8 mouse cellular contexts compared by ENCODE assay signal in the genomic region with DNA sequence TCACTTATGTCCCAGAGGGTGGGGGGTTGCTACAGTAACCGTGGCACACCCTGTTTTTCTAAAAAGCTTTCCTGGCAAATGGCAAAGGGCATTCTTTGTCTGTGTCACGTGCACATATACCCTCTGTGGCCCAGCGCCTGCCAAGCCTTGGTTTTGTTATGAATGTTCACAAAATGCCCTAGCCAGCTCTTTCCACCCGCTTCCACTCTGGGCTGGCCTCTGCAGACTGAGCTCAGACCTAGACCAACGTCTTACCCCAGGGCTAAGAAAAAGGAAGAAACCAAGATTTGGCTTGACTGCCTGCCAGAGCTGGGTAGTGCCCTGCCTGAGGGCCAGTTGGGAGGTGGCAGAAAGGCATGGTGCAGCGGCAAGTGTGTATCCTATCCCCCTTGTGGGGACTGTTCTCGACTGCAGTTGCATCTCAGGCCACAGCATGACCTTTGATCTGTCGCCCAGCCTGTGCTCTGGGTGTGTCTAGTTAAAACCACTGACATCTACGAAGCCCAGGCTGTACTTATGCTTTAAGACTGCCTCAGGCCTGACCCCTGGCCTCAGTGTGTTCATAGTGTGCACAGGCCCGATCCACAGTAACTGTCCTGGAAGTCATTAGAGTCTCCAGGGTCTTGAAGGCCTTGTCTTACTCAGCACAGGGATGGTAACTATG. TPM values are rescaled to one million over a fixed set of nuclear protein-coding genes. Genes with fewer than 3 reads are reported as not detected.
DNase-seq lines count a peak whose midpoint lies in the region; ATAC-seq lines count a peak whose summit lies in the region.
"Had no signal": no experiment of that assay in that cellular context is flagged by ENCODE, and none has a peak within 500 bp of the region (broad histone marks: within the 10 kb centered on the region; RNA-seq: fewer than 3 reads in every experiment).

No protein-coding gene starts in this region.

- DNase-seq in limb, embryonic 10.5 days (ENCODE audit: low spot score), result no peak
- peak; percentile 33 for DNase-seq in R1 (ENCODE audit: low read depth, low spot score)
- DNase-seq in fibroblast of lung, adult 2 months (ENCODE audit: low read depth), result peak; percentile 77
- DNase-seq in thymus, postnatal 10 days (ENCODE audit: low spot score in 2 of 2), result no peak

- no peaks in the 10 kb centered on the region for H3K27me3 ChIP-seq in limb, embryonic 15.5 days
- H3K27me3 ChIP-seq in limb, embryonic 10.5 days (ENCODE audit: low read depth, poor library complexity, severe bottlenecking), result no peaks in the 10 kb centered on the region
- no peaks in the 10 kb centered on the region for H3K27me3 ChIP-seq in lung, embryonic 16.5 days (ENCODE audit: control insufficient read depth, insufficient read depth, low read depth, low read length)
- H3K27me3 ChIP-seq: embryonic facial prominence, embryonic 12.5 days had no signal

- no peak overlapping the region for H3K9ac ChIP-seq in limb, embryonic 15.5 days
- H3K9ac ChIP-seq in lung, embryonic 16.5 days (ENCODE audit: low read length), result no peak overlapping the region
- H3K9ac ChIP-seq: embryonic facial prominence, embryonic 12.5 days had no signal

- H3K4me1 ChIP-seq in limb, embryonic 15.5 days, result peaks cover 15% of the 10 kb centered on the region
- peaks cover 11% of the 10 kb centered on the region; the same call in 1 of the 2 replicates for H3K4me1 ChIP-seq in limb, embryonic 10.5 days
- H3K4me1 ChIP-seq in lung, embryonic 16.5 days (replicated peaks; ENCODE audit: control insufficient read depth, insufficient read depth, low read length), result 0 out of 2 replicates have a peak, but pooled peaks cover 3% of the 10 kb centered on the region

- H3K36me3 ChIP-seq in limb, embryonic 15.5 days, result peaks cover 67% of the 10 kb centered on the region
- peaks cover 97% of the 10 kb centered on the region for H3K36me3 ChIP-seq in limb, embryonic 10.5 days
- H3K36me3 ChIP-seq in lung, embryonic 16.5 days (ENCODE audit: control insufficient read depth, insufficient read depth, low read length), result peaks cover 22% of the 10 kb centered on the region

- no peaks in the 10 kb centered on the region for H3K9me3 ChIP-seq in limb, embryonic 15.5 days
- no peaks in the 10 kb centered on the region for H3K9me3 ChIP-seq in limb, embryonic 10.5 days (replicated peaks)
- H3K9me3 ChIP-seq in lung, embryonic 16.5 days (ENCODE audit: control insufficient read depth, low read length), result no peaks in the 10 kb centered on the region
- H3K9me3 ChIP-seq: embryonic facial prominence, embryonic 12.5 days had no signal

- H3K4me2 ChIP-seq in limb, embryonic 15.5 days, result no peak overlapping the region
- no peak overlapping the region for H3K4me2 ChIP-seq in lung, embryonic 16.5 days (ENCODE audit: low read depth, low read length)
- H3K4me2 ChIP-seq: embryonic facial prominence, embryonic 12.5 days had no signal

- 0 out of 2 replicates have a peak overlapping the region, but pooled peaks have one; percentile 38 for H3K27ac ChIP-seq in limb, embryonic 15.5 days
- no peak overlapping the region for H3K27ac ChIP-seq in limb, embryonic 10.5 days
- H3K27ac ChIP-seq in lung, embryonic 16.5 days (ENCODE audit: low read length), result peak overlapping the region; percentile 39; the same call in 1 of the 2 replicates

- no peak overlapping the region for H3K4me3 ChIP-seq in limb, embryonic 15.5 days
- H3K4me3 ChIP-seq in limb, embryonic 10.5 days, result no peak overlapping the region
- no peak overlapping the region for H3K4me3 ChIP-seq in lung, embryonic 16.5 days (ENCODE audit: low read length)
- H3K4me3 ChIP-seq: embryonic facial prominence, embryonic 12.5 days had no signal

- WGBS in limb, embryonic 15.5 days, result 63% methylated on average over 10 of the region's 10 CpGs
- 72% methylated on average over 10 of the region's 10 CpGs for WGBS in limb, embryonic 10.5 days
- 60% methylated on average over 10 of the region's 10 CpGs for WGBS in lung, embryonic 16.5 days

- ATAC-seq in limb, embryonic 15.5 days (ENCODE audit: insufficient number of reproducible peaks, low FRiP score, low TSS enrichment, low read depth), result peak; percentile 33
- ATAC-seq in lung, embryonic 16.5 days (ENCODE audit: low read depth), result peak; percentile 61; the same call in 1 of the 2 replicates
- no peak for ATAC-seq in megakaryocyte progenitor cell, adult 5-6 weeks (replicated peaks; ENCODE audit: poor library complexity)

RNA-seq across cellular contexts. Expression of gene Itgb4, which starts 19.2 kb away (rescaled TPM):
- 14.7 and 15.7 TPM in 2 replicates for polyA plus RNA-seq in limb, embryonic 15.5 days (2015; fragmentation: Nextera tagmentation; extraction: Ambion mirVana)
- polyA plus RNA-seq in limb, embryonic 10.5 days (2016; fragmentation: Nextera tagmentation; extraction: Ambion mirVana), result 0.90 and 1.6 TPM in 2 replicates
- polyA plus RNA-seq in lung, embryonic 16.5 days (2015; fragmentation: Nextera tagmentation; extraction: Ambion mirVana), result 3.4 and 3.8 TPM in 2 replicates
- 0.05 and 0.15 TPM in 2 replicates for total RNA-seq in megakaryocyte progenitor cell, adult 5-6 weeks (2015)
- 0.17 TPM in 1 of 2 replicates, not detected in the other for total RNA-seq in megakaryocyte progenitor cell, adult 5-6 weeks (2017)

RNA-seq across cellular contexts. Expression of gene Recql5, which starts 22.1 kb away (rescaled TPM):
- 17.0 and 17.6 TPM in 2 replicates for polyA plus RNA-seq in limb, embryonic 15.5 days (2015; fragmentation: Nextera tagmentation; extraction: Ambion mirVana)
- polyA plus RNA-seq in limb, embryonic 10.5 days (2016; fragmentation: Nextera tagmentation; extraction: Ambion mirVana), result 30.4 and 34.6 TPM in 2 replicates
- 23.6 and 25.7 TPM in 2 replicates for polyA plus RNA-seq in lung, embryonic 16.5 days (2015; fragmentation: Nextera tagmentation; extraction: Ambion mirVana)
- 12.3 and 23.3 TPM in 2 replicates for total RNA-seq in megakaryocyte progenitor cell, adult 5-6 weeks (2015)
- 16.0 and 17.7 TPM in 2 replicates for total RNA-seq in megakaryocyte progenitor cell, adult 5-6 weeks (2017)

RNA-seq across cellular contexts. Expression of gene Sap30bp, which starts 22.2 kb away (rescaled TPM):
- polyA plus RNA-seq in limb, embryonic 15.5 days (2015; fragmentation: Nextera tagmentation; extraction: Ambion mirVana), result 31.3 and 36.1 TPM in 2 replicates
- polyA plus RNA-seq in limb, embryonic 10.5 days (2016; fragmentation: Nextera tagmentation; extraction: Ambion mirVana), result 47.9 and 52.2 TPM in 2 replicates
- polyA plus RNA-seq in lung, embryonic 16.5 days (2015; fragmentation: Nextera tagmentation; extraction: Ambion mirVana), result 34.3 and 36.8 TPM in 2 replicates
- total RNA-seq in megakaryocyte progenitor cell, adult 5-6 weeks (2015), result 19.1 and 24.5 TPM in 2 replicates
- total RNA-seq in megakaryocyte progenitor cell, adult 5-6 weeks (2017), result 155 and 199 TPM in 2 replicates

RNA-seq across cellular contexts. Expression of gene Smim6, which starts 43.5 kb away (rescaled TPM):
- 1.0 and 1.7 TPM in 2 replicates for polyA plus RNA-seq in limb, embryonic 15.5 days (2015; fragmentation: Nextera tagmentation; extraction: Ambion mirVana)
- polyA plus RNA-seq in limb, embryonic 10.5 days (2016; fragmentation: Nextera tagmentation; extraction: Ambion mirVana), result 1.0 and 1.1 TPM in 2 replicates
- polyA plus RNA-seq in lung, embryonic 16.5 days (2015; fragmentation: Nextera tagmentation; extraction: Ambion mirVana), result 35.5 and 36.2 TPM in 2 replicates
- 0.57 and 1.0 TPM in 2 replicates for total RNA-seq in megakaryocyte progenitor cell, adult 5-6 weeks (2015)
- 0.37 and 1.2 TPM in 2 replicates for total RNA-seq in megakaryocyte progenitor cell, adult 5-6 weeks (2017)

RNA-seq across cellular contexts. Expression of gene Smim5, which starts 55.6 kb away (rescaled TPM):
- polyA plus RNA-seq in limb, embryonic 15.5 days (2015; fragmentation: Nextera tagmentation; extraction: Ambion mirVana), result 19.6 and 27.4 TPM in 2 replicates
- 1.7 and 2.0 TPM in 2 replicates for polyA plus RNA-seq in limb, embryonic 10.5 days (2016; fragmentation: Nextera tagmentation; extraction: Ambion mirVana)
- 5.6 and 8.9 TPM in 2 replicates for polyA plus RNA-seq in lung, embryonic 16.5 days (2015; fragmentation: Nextera tagmentation; extraction: Ambion mirVana)
- 4.9 and 8.7 TPM in 2 replicates for total RNA-seq in megakaryocyte progenitor cell, adult 5-6 weeks (2015)
- total RNA-seq in megakaryocyte progenitor cell, adult 5-6 weeks (2017), result 2.8 and 8.2 TPM in 2 replicates

Comparison
In these comparisons a context has a peak if more than half of its experiments do, and no peak if none do; other contexts are left out.
1. DNase-seq: peak in R1 (single experiment) and fibroblast of lung, adult 2 months (single experiment); none in limb, embryonic 10.5 days (single experiment) and thymus, postnatal 10 days (0 of 2).